Mouse (Mus musculus): ENCODE measurements at regions not wholly inside any gene's neighbourhood (a gene's known extent, or its start where the extent isn't known, plus 50 kb on each side); places are given as distances from the start of the nearest gene placed in this dataset.

GRCm38 (mm10) chr9:83299623-83300022, 141.3 kb downstream of the Lca5 start:
- TF ChIP-seq E2F4 (IDR thresholded peaks at IDR 0.05; ENCODE audit: borderline replicate concordance, low read depth, low read length) (no peak), USF1 (IDR thresholded peaks at IDR 0.05; ENCODE audit: low read depth, low read length) (no peak), POLR2A (IDR thresholded peaks at IDR 0.05; ENCODE audit: control insufficient read depth in 1 of 2, insufficient read depth in 1 of 2, low read depth in 1 of 2, low read length in 2 of 2, poor library complexity in 1 of 2) (no peak), SMC3 (IDR thresholded peaks at IDR 0.05; ENCODE audit: low read depth, low read length) (no peak), GABPA (IDR thresholded peaks at IDR 0.05; ENCODE audit: low read depth, low read length) (no peak), CTCF (IDR thresholded peaks at IDR 0.05 in 2 of 3, conservative IDR thresholded peaks at IDR 0.05 in 1 of 3; ENCODE audit: control insufficient read depth in 1 of 3, insufficient read depth in 1 of 3, low read depth in 2 of 3, low read length in 3 of 3, poor library complexity in 1 of 3, severe bottlenecking in 1 of 3) (no peak)
